Mouse (Mus musculus): ENCODE data around the gene Tbx15. TPM values are rescaled to one million over a fixed set of nuclear protein-coding genes. Genes with fewer than 3 reads are reported as not detected.

Gene Tbx15
- polyA plus RNA-seq, 2 experiments from 2014 or later, result not detected

- no peak for ATAC-seq
These were observed 8.8 kb downstream of the Tbx15 start for GRCm38 (mm10) chr3:99248831-99249550.

DNA sequence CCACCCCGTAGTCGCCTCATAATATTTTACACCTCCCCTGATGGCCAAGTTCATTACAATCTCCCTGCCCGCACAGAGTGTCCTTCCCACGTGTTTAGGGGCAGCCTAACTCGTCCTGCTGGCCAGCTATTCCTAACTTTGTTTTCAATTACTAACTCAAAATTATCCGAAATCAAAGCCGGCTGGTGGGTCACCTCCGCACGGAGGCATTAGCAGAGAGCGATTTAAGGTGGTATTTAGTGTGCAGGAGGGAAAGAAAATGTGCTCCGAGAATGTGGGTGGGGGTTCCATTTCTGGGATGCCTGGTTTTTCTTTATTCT lies 9.3 kb downstream of the Tbx15 start:
- no peak for ATAC-seq

- no peak for ATAC-seq
These were observed 9.7 kb downstream of the Tbx15 start for GRCm38 (mm10) chr3:99249906-99250305.

- ATAC-seq, result no peak
These were observed 11.3 kb downstream of the Tbx15 start for GRCm38 (mm10) chr3:99251271-99252165.

DNA sequence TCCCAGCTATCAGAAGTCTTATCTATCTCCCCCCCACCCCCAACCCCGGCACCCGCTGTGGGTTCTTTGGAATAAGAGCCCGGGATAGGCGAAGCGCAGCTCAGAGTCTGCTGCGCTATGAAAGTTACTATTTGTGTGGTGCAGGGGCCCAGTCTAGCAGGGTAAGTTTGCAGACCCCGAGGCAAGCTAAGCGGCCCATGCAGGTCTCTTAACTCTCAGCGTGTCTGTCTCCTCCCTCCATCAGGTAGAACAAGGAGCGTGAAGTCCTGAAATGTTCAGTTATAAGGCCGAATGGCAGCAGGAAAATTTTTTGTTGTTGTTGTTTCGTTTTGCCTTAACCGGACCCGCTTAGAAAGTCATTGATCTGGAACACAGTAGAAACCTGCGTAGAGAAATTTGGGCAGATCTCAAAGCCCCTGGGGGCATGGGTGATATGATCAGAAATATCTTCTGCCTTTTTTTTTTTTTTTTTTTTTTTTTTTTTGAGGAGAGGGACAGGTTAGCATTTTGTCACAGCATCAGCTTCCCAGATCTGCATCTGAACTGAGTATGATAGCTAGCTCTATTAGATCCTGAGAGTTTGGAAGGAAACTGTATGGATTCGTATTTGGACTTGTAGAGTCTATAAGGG lies 12.4 kb downstream of the Tbx15 start:
- ATAC-seq, result no peak

DNA sequence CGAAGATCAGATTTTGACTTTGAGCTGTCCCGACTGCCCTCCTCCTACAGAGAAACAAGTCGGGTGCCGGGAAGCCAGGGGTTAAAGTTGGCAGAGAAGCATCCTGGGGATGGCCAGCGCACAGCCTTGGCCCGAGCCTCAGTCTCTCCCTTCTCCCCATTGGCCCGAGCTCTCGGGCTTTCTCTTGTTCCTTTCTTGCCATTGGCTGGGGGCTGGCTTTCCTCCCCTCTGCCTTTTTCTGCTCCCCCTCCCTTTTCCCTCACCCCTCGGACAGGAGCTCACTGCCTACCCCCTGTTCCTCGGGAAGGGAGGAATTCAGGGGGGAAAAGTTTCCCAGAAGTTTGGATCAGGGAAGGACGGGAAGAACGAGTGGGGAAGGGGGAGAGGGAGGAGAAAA lies 12.9 kb downstream of the Tbx15 start:
- no peak for ATAC-seq

DNA sequence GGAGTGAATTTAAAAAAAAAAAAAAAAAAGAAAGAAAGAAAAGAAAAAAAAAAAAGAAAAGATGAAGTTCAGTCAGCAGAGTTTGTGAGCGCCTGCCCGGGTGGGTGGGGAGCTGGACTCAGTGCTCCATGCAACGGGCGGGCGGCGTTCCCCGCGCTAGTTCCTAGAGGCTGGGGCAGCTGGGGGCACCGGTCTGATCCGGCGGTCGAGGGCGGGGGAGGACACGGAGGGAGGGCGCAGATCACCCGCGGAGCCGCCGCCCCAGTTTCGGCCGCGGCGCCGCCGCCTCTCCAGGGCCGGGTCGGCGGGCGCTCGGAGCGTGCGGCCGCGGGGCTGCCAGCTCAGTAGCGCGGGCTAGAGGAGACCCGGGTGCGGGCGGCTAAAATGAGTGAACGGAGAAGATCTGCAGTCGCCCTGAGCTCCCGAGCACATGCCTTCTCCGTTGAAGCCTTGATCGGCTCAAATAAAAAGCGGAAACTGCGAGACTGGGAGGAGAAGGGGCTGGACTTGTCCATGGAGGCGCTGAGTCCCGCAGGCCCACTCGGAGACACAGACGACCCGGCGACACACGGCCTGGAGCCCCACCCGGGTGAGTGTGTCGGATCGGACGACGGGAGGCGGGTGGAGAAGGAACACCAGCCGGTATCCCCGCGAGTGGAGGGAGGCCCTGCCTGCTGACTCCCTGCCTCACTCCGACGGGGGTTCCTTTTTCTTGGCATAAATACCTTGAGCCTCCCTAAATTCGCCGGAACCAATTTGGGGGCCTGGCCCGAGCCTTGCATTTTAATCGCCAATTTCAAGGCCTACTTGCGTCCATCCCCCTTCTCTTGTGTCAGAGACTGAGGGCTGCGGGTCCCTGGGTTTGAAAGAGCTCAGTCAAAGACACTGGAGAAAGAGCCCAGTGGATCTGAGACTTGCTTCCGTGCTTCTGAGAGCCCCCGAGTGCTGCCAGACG lies 13.6 kb downstream of the Tbx15 start:
- ATAC-seq, result no peak

- no peak for ATAC-seq
These were observed 14.5 kb downstream of the Tbx15 start for GRCm38 (mm10) chr3:99254559-99255151.

- ATAC-seq, result no peak
These were observed 15.5 kb downstream of the Tbx15 start for GRCm38 (mm10) chr3:99255411-99256365.

- no peak for ATAC-seq
These were observed 16.2 kb downstream of the Tbx15 start for GRCm38 (mm10) chr3:99256366-99256750.

GRCm38 (mm10) chr3:99256766-99257165 lies 16.6 kb downstream of the Tbx15 start:
- ATAC-seq, result no peak

GRCm38 (mm10) chr3:99257586-99258577 lies 17.7 kb downstream of the Tbx15 start:
- ATAC-seq, result no peak

DNA sequence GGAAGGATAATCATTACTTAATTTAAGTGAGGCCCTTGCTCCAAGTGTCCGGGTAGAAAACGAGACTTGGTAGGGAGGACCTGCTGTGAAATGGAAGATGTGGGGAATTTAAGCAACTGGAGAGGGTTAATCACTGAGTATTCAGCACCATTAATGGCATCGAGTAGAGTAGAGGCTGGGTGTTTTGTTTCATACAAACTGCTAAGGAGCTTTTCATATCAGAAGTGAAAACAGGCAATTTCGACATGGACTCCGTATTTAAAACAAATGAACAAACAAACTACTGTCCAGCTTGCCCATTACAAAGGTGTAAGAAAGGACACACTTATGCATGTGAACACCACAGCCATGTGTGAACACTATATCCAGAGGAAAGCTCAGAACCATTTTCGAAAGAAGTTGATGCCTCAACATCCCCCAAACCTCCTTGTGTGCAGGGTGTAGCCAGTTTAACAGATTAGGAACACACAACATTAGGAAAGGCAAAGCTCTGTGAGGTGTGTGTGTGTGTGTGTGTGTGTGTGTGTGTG lies 19.6 kb downstream of the Tbx15 start:
- ATAC-seq, result no peak

- no peak for ATAC-seq
These were observed 20.2 kb downstream of the Tbx15 start for GRCm38 (mm10) chr3:99260395-99260794.

- no peak for ATAC-seq
These were observed 21.2 kb downstream of the Tbx15 start for GRCm38 (mm10) chr3:99261371-99261791.

DNA sequence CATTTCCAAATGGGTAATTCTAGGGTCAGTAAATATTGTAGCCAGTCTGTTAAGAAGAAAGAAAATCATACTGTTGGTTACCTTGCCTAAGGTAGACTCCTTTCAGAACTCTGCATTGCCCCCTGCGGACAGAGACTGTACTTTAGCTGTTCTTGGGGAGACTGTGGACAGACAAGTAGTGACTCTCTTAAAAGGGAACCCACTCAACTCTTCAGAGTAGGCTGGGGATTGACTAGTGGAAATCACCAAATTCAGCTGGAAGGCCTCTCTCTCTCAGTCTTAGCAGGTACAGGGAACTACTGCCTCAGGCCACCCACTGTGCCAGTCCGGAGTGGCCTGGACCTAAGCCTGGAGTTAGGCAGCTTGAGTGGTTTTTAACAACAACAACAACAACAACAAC lies 21.8 kb downstream of the Tbx15 start:
- no peak for ATAC-seq

DNA sequence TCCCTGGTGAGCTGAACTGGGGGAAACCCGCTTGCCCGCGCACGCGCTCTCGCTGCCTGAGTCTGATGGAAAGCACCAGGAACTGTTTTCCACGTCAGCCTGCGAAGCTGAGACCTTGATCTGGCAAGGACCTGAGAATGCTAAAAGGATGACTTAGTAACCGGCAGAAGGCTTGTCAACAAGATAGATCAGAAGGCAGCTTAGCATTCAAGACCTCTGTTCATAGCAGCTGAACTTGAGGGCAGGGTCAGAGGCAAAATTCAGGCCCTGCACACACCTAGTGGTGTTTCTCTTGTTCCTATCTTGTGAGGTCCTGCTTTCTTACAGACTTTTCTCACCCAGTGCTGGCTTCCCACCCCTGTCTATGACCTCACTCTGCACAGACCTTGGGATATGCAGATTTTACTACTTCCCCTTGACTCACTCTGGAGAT lies 23.3 kb downstream of the Tbx15 start:
- ATAC-seq, result no peak

- no peak for ATAC-seq
These were observed 24.5 kb downstream of the Tbx15 start for GRCm38 (mm10) chr3:99264695-99265094.

- no peak for ATAC-seq
These were observed 26.6 kb downstream of the Tbx15 start for GRCm38 (mm10) chr3:99266752-99267303.

Measured in CD4-positive, CD25-positive, alpha-beta regulatory T cell, adult 4 months (primary cell).